Mouse (Mus musculus) liver, adult 2 months (tissue): ENCODE results near the gene Mkrn2os. TPM values are rescaled to one million over a fixed set of nuclear protein-coding genes. Genes with fewer than 3 reads are reported as not detected.
A peak's percentile ranks its signal among the peaks of the same experiment; 100 is the strongest.

Experiments
- DNase-seq: peaks from one replicate; pipeline ENCODE4 v3.0.0-alpha.2; 2011; ENCODE audit warnings: low read depth, low spot score; ENCODE audit errors: extremely low read depth
- H3K27ac ChIP-seq: fragments of 200-500 bp; replicated peaks from 2 replicates; pipeline ENCODE4 v1.5.1; 2012; ENCODE audit warnings: low read depth, mild to moderate bottlenecking, control low read depth, inconsistent platforms, low read length; ENCODE audit not compliant: insufficient read depth
- H3K27me3 ChIP-seq: fragments of 200-500 bp; 2 replicates; pipeline ENCODE4 v1.6.1; 2012; ENCODE audit warnings: mild to moderate bottlenecking, moderate library complexity, low read length, inconsistent platforms; ENCODE audit not compliant: control insufficient read depth, insufficient read depth
- H3K36me3 ChIP-seq: fragments of 200-500 bp; 2 replicates; pipeline ENCODE4 v1.6.1; 2012; ENCODE audit warnings: low read length, inconsistent platforms; ENCODE audit not compliant: control insufficient read depth, insufficient read depth
- H3K4me1 ChIP-seq: fragments of 200-500 bp; 2 replicates; pipeline ENCODE4 v1.6.1; 2011; ENCODE audit warnings: low read length; ENCODE audit not compliant: control insufficient read depth, insufficient read depth
- H3K4me3 ChIP-seq: fragments of 200-500 bp; 2 replicates; pipeline ENCODE4 v1.5.1; 2011; ENCODE audit warnings: low read depth, mild to moderate bottlenecking, control low read depth, low read length, moderate library complexity; ENCODE audit not compliant: insufficient read depth
- H3K79me2 ChIP-seq: fragments of 200-500 bp; 2 replicates; pipeline ENCODE4 v1.6.1; 2012; ENCODE audit warnings: inconsistent platforms, mild to moderate bottlenecking, low read length, moderate library complexity; ENCODE audit not compliant: control insufficient read depth, insufficient read depth
- H3K9ac ChIP-seq: fragments of 200-500 bp; 2 replicates; pipeline ENCODE4 v1.6.1; 2012; ENCODE audit warnings: low read depth, mild to moderate bottlenecking, control low read depth, inconsistent platforms, low read length
- CTCF ChIP-seq: fragments of 200-500 bp; IDR thresholded peaks from 2 replicates; pipeline ENCODE4 v1.5.1; 2011; ENCODE audit warnings: low read depth, low read length, control low read depth
- POLR2A ChIP-seq: fragments of 200-500 bp; IDR thresholded peaks from 2 replicates; pipeline ENCODE4 v1.6.1; 2011; ENCODE audit warnings: low read length, control low read depth; ENCODE audit not compliant: insufficient read depth; ENCODE audit errors: extremely low read depth
- WGBS: fragments of 180-500 bp; shearing (Covaris S2); methylation state at CpG from one replicate; pipeline ENCODE4 v1.1.7; 2018; 5-methylcytosine and 5-hydroxymethylcytosine counted together
- polyA plus RNA-seq: library from polyadenylated mRNA; depleted of rRNA; stranded (reverse); fragments of >200 nt; gene quantifications from 2 replicates; pipeline ENCODE4 v1.2.3, GENCODE M21; 2012
- total RNA-seq: library from RNA; depleted of rRNA; stranded (reverse); fragments of >200 nt; gene quantifications from 2 replicates; pipeline ENCODE4 v1.2.3, GENCODE M21; 2014

Gene Mkrn2os
- total and polyA plus RNA-seq, 2 experiments = 19.2 to 29.3 TPM

DNA sequence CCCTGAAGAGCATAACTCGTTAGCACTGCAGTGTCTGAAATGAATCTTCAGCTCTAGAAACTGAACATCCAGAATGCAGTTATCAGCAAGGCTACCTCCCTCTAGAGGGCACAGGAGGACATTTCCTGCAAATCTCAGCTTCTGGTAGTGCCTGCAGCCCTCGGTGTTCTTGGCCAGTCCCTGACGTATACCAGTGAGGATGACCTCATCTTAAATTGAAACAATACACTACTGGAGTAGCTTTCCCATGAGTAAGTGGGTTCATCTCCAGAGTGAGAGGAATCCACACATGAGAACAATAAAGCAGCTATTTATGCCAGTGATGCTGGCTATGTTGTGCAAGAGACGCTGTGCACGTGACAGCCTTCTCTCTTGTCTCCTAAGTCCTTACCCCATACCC, 36.9 kb downstream of the Mkrn2os start:
- 70% methylated on average over 5 of the region's 5 CpGs for WGBS
- no peak overlapping the region for H3K27ac ChIP-seq

GRCm38 (mm10) chr6:115546276-115546675, 46.1 kb downstream of the Mkrn2os start:
- WGBS = 85% methylated on average over 5 of the region's 5 CpGs
- peaks cover 13% of the 10 kb centered on the region for H3K4me1 ChIP-seq
- no peak overlapping the region for H3K27ac ChIP-seq
- no peak overlapping the region for H3K4me3 ChIP-seq
- peaks cover 4% of the 10 kb centered on the region for H3K36me3 ChIP-seq
- no peak overlapping the region for H3K9ac ChIP-seq
- peak; percentile 41 for DNase-seq
- peak; percentile 57; the same call in 1 of the 2 replicates for TF ChIP-seq CTCF
- no peak for TF ChIP-seq POLR2A
- no peaks in the 10 kb centered on the region for H3K79me2 ChIP-seq
- no peaks in the 10 kb centered on the region for H3K27me3 ChIP-seq

More for the DNA sequence above, 36.9 kb downstream of the Mkrn2os start:
- Histone ChIP-seq H3K4me1 (no peaks in the 10 kb centered on the region), H3K27me3 (no peaks in the 10 kb centered on the region), H3K4me3 (no peak overlapping the region), H3K79me2 (no peaks in the 10 kb centered on the region), H3K36me3 (no peaks in the 10 kb centered on the region; the same call in none of the 2 replicates), H3K9ac (no peak overlapping the region)
- no peak for DNase-seq
- no peak for TF ChIP-seq CTCF
- TF ChIP-seq POLR2A = no peak

GRCm38 (mm10) chr6:115544442-115544970, 47.9 kb downstream of the Mkrn2os start, which contains the start of gene Tsen2:
TSS of gene Tsen2 (plus strand) at chr6:115544664.
- peaks cover 13% of the 10 kb centered on the region for H3K4me1 ChIP-seq
- H3K4me3 ChIP-seq = peak within 1 kb of the TSS; percentile 82
- TF ChIP-seq CTCF (no peak), POLR2A (0 out of 2 replicates have a peak, but pooled peaks have one; percentile 23)
- H3K36me3 ChIP-seq = peaks cover 3% of the 10 kb centered on the region
- WGBS = 1% methylated on average over 38 of the region's 38 CpGs
- H3K9ac ChIP-seq = peak within 1 kb of the TSS; percentile 86
- no peaks in the 10 kb centered on the region for H3K27me3 ChIP-seq
- no peaks in the 10 kb centered on the region for H3K79me2 ChIP-seq
- peak within 1 kb of the TSS; percentile 57 for H3K27ac ChIP-seq
- DNase-seq = peak; percentile 80

- peak overlapping the region; percentile 20; the same call in 1 of the 2 replicates for H3K27ac ChIP-seq
- WGBS = 32% methylated on average over 3 of the region's 3 CpGs
Observed at GRCm38 (mm10) chr6:115542341-115542740, 50.0 kb downstream of the Mkrn2os start.

GRCm38 (mm10) chr6:115541676-115542275, 50.6 kb downstream of the Mkrn2os start:
- TF ChIP-seq CTCF (no peak), POLR2A (no peak)
- WGBS = 10% methylated on average over 6 of the region's 6 CpGs
- no peak overlapping the region for H3K4me3 ChIP-seq

More at GRCm38 (mm10) chr6:115542341-115542740, 50.0 kb downstream of the Mkrn2os start:
- Histone ChIP-seq H3K27me3 (no peaks in the 10 kb centered on the region), H3K79me2 (no peaks in the 10 kb centered on the region), H3K36me3 (no peaks in the 10 kb centered on the region), H3K4me3 (no peak overlapping the region), H3K9ac (no peak overlapping the region), H3K4me1 (peaks cover 13% of the 10 kb centered on the region)
- DNase-seq = peak; percentile 17
- no peak for TF ChIP-seq POLR2A
- TF ChIP-seq CTCF = no peak

More at GRCm38 (mm10) chr6:115541676-115542275, 50.6 kb downstream of the Mkrn2os start:
- Histone ChIP-seq H3K27me3 (no peaks in the 10 kb centered on the region), H3K4me1 (peaks cover 13% of the 10 kb centered on the region), H3K27ac (peak overlapping the region; percentile 62), H3K9ac (no peak overlapping the region), H3K36me3 (no peaks in the 10 kb centered on the region), H3K79me2 (no peaks in the 10 kb centered on the region)
- peak; percentile 59 for DNase-seq
